Mouse (Mus musculus) forebrain, embryonic 13.5 days (tissue): ENCODE measurements around the gene Cd69. TPM values are rescaled to one million over a fixed set of nuclear protein-coding genes. Genes with fewer than 3 reads are reported as not detected.

Experiments
- polyA plus RNA-seq: library from polyadenylated mRNA; unstranded; fragments of >200 nt; fragmentation: Nextera tagmentation; extraction: Ambion mirVana; gene quantifications from 2 replicates; pipeline ENCODE4 v1.2.1, GENCODE M21; 2015

Cd69 gene
- polyA plus RNA-seq, 1 experiment from 2014 or later = not detected

Other genes starting within 250 kb of the Cd69 start
- gene Klrb1f, start 229.5 kb downstream of the Cd69 start, polyA plus RNA-seq = 0.21 TPM in 1 of 2 replicates, not detected in the other
- not detected in 2 replicates for gene Clec2e, start 174.5 kb downstream of the Cd69 start, polyA plus RNA-seq
- gene Clec2d, start 94.8 kb downstream of the Cd69 start, polyA plus RNA-seq = not detected in 2 replicates
- gene 4922502D21Rik, start 56.4 kb upstream of the Cd69 start, polyA plus RNA-seq = not detected in 2 replicates
- gene Clec12a, start 67.3 kb upstream of the Cd69 start, polyA plus RNA-seq = 0.06 and 0.13 TPM in 2 replicates
- 0.12 TPM in 1 of 2 replicates, not detected in the other for gene Clec12b, start 110.4 kb upstream of the Cd69 start, polyA plus RNA-seq
- gene Clec1b, start 121.9 kb upstream of the Cd69 start, polyA plus RNA-seq = 3.6 and 4.8 TPM in 2 replicates
- gene Clec9a, start 133.4 kb upstream of the Cd69 start, polyA plus RNA-seq = 0.05 and 0.15 TPM in 2 replicates
- gene Clec1a, start 176.6 kb upstream of the Cd69 start, polyA plus RNA-seq = 0.89 and 1.1 TPM in 2 replicates
- gene Olr1, start 231.7 kb upstream of the Cd69 start, polyA plus RNA-seq = not detected in 2 replicates
- gene Tmem52b, start 237.1 kb upstream of the Cd69 start, polyA plus RNA-seq = not detected in 2 replicates